Mouse (Mus musculus): ENCODE results near the gene Ddx42. TPM values are rescaled to one million over a fixed set of nuclear protein-coding genes. Genes with fewer than 3 reads are reported as not detected.
"Not testable (repeated sequence)": the region's sequence is repeated elsewhere in the genome, so short reads cannot be mapped to it uniquely, and the experiment has no call there.

Gene Ddx42
- polyA plus RNA-seq, 1 experiment from 2014 or later: 108 TPM

GRCm38 (mm10) chr11:106215927-106216729 is 598 bp upstream of the Ddx42 start, which contains the start of gene Ccdc47:
Gene Ccdc47 (minus strand): TSS chr11:106216344.
- Histone ChIP-seq H3K4me3 (peak within 1 kb of the TSS; percentile 74), H3K36me3 (peaks cover 40% of the 10 kb centered on the region), H3K27me3 (ENCODE audit: low read depth, poor library complexity, severe bottlenecking) (no peaks in the 10 kb centered on the region), H3K27ac (peak within 1 kb of the TSS; percentile 93), H3K4me1 (peaks cover 22% of the 10 kb centered on the region), H3K9me3 (replicated peaks) (no peaks in the 10 kb centered on the region)
- DNase-seq (ENCODE audit: low spot score): peak; percentile 94
- under 1% methylated on average over 46 of the region's 46 CpGs for WGBS

- Histone ChIP-seq H3K4me1 (peaks cover 12% of the 10 kb centered on the region), H3K36me3 (peaks cover 32% of the 10 kb centered on the region), H3K9me3 (replicated peaks) (no peaks in the 10 kb centered on the region), H3K27me3 (ENCODE audit: low read depth, poor library complexity, severe bottlenecking) (no peaks in the 10 kb centered on the region), H3K4me3 (no peak overlapping the region), H3K27ac (no peak overlapping the region)
- WGBS: 94% methylated on average over 3 of the region's 3 CpGs
- DNase-seq (ENCODE audit: low spot score): no peak
These were observed 3.9 kb downstream of the Ddx42 start for GRCm38 (mm10) chr11:106220603-106221002.

GRCm38 (mm10) chr11:106233978-106234377 is 17.3 kb downstream of the Ddx42 start:
- not testable (repeated sequence) for DNase-seq (ENCODE audit: low spot score); H3K4me3 ChIP-seq; H3K27me3 ChIP-seq (ENCODE audit: low read depth, poor library complexity, severe bottlenecking); H3K27ac ChIP-seq; H3K9me3 ChIP-seq (replicated peaks); H3K4me1 ChIP-seq
- WGBS: 80% methylated on average over 8 of the region's 8 CpGs
- peaks cover 96% of the 10 kb centered on the region for H3K36me3 ChIP-seq

- 93% methylated on average over 1 of the region's 1 CpGs for WGBS
These were observed 30.1 kb downstream of the Ddx42 start for GRCm38 (mm10) chr11:106246834-106247233.

GRCm38 (mm10) chr11:106249326-106249725 is 32.6 kb downstream of the Ddx42 start:
- Histone ChIP-seq H3K9me3 (replicated peaks) (0 out of 2 replicates have a peak, but pooled peaks cover 3% of the 10 kb centered on the region), H3K4me3 (no peak overlapping the region), H3K27me3 (ENCODE audit: low read depth, poor library complexity, severe bottlenecking) (no peaks in the 10 kb centered on the region), H3K27ac (no peak overlapping the region), H3K36me3 (peaks cover 100% of the 10 kb centered on the region), H3K4me1 (no peaks in the 10 kb centered on the region)
- 88% methylated on average over 7 of the region's 7 CpGs for WGBS
- DNase-seq (ENCODE audit: low spot score): no peak

More at GRCm38 (mm10) chr11:106246834-106247233, 30.1 kb downstream of the Ddx42 start:
- no peak for DNase-seq (ENCODE audit: low spot score)
- no peak overlapping the region for H3K4me3 ChIP-seq
- no peaks in the 10 kb centered on the region for H3K27me3 ChIP-seq (ENCODE audit: low read depth, poor library complexity, severe bottlenecking)
- H3K4me1 ChIP-seq: no peaks in the 10 kb centered on the region
- H3K9me3 ChIP-seq (replicated peaks): 0 out of 2 replicates have a peak, but pooled peaks cover 3% of the 10 kb centered on the region
- no peak overlapping the region for H3K27ac ChIP-seq
- peaks cover 100% of the 10 kb centered on the region for H3K36me3 ChIP-seq

- H3K4me3 ChIP-seq: peak overlapping the region; percentile 89
- WGBS: 30% methylated on average over 2 of the region's 2 CpGs
- peaks cover 18% of the 10 kb centered on the region for H3K4me1 ChIP-seq
- H3K9me3 ChIP-seq (replicated peaks): no peaks in the 10 kb centered on the region
- DNase-seq (ENCODE audit: low spot score): peak; percentile 14
- peaks cover 76% of the 10 kb centered on the region for H3K36me3 ChIP-seq
- H3K27ac ChIP-seq: peak overlapping the region; percentile 91
- H3K27me3 ChIP-seq (ENCODE audit: low read depth, poor library complexity, severe bottlenecking): no peaks in the 10 kb centered on the region
These were observed 38.0 kb downstream of the Ddx42 start for GRCm38 (mm10) chr11:106254767-106255166.

GRCm38 (mm10) chr11:106255174-106255573 is 38.4 kb downstream of the Ddx42 start:
- no peak for DNase-seq (ENCODE audit: low spot score)
- Histone ChIP-seq H3K27me3 (ENCODE audit: low read depth, poor library complexity, severe bottlenecking) (no peaks in the 10 kb centered on the region), H3K9me3 (replicated peaks) (no peaks in the 10 kb centered on the region), H3K4me1 (peaks cover 18% of the 10 kb centered on the region), H3K36me3 (peaks cover 76% of the 10 kb centered on the region), H3K4me3 (peak overlapping the region; percentile 89), H3K27ac (peak overlapping the region; percentile 91)
- 3% methylated on average over 22 of the region's 22 CpGs for WGBS

- peak; percentile 98 for DNase-seq (ENCODE audit: low spot score)
- Histone ChIP-seq H3K9me3 (replicated peaks) (no peaks in the 10 kb centered on the region), H3K4me3 (peak within 1 kb of the TSS; percentile 89), H3K27me3 (ENCODE audit: low read depth, poor library complexity, severe bottlenecking) (no peaks in the 10 kb centered on the region), H3K36me3 (peaks cover 76% of the 10 kb centered on the region), H3K27ac (peak within 1 kb of the TSS; percentile 91), H3K4me1 (peaks cover 18% of the 10 kb centered on the region)
- WGBS: under 1% methylated on average over 42 of the region's 42 CpGs
These were observed 39.1 kb downstream of the Ddx42 start, which contains the start of the genes Ftsj3 and Psmc5 for GRCm38 (mm10) chr11:106255685-106256451. Gene Ftsj3 (minus strand): TSS chr11:106256079. Gene Psmc5 (plus strand): TSS chr11:106256154.

- H3K4me1 ChIP-seq: peaks cover 18% of the 10 kb centered on the region
- H3K36me3 ChIP-seq: peaks cover 76% of the 10 kb centered on the region
- H3K9me3 ChIP-seq (replicated peaks): no peaks in the 10 kb centered on the region
- no peaks in the 10 kb centered on the region for H3K27me3 ChIP-seq (ENCODE audit: low read depth, poor library complexity, severe bottlenecking)
- DNase-seq (ENCODE audit: low spot score): no peak
- WGBS: 71% methylated on average over 5 of the region's 5 CpGs
- peak overlapping the region; percentile 91 for H3K27ac ChIP-seq
- H3K4me3 ChIP-seq: peak overlapping the region; percentile 89
These were observed 40.0 kb downstream of the Ddx42 start for GRCm38 (mm10) chr11:106256775-106257174.

GRCm38 (mm10) chr11:106260826-106261450 is 44.2 kb downstream of the Ddx42 start:
- no peak overlapping the region for H3K4me3 ChIP-seq
- no peaks in the 10 kb centered on the region for H3K9me3 ChIP-seq (replicated peaks)
- WGBS: 84% methylated on average over 14 of the region's 14 CpGs
- peaks cover 90% of the 10 kb centered on the region for H3K36me3 ChIP-seq
- no peaks in the 10 kb centered on the region for H3K27me3 ChIP-seq (ENCODE audit: low read depth, poor library complexity, severe bottlenecking)
- no peak overlapping the region for H3K27ac ChIP-seq
- peaks cover 9% of the 10 kb centered on the region for H3K4me1 ChIP-seq
- DNase-seq (ENCODE audit: low spot score): no peak

GRCm38 (mm10) chr11:106263963-106264362 is 47.2 kb downstream of the Ddx42 start:
- H3K27ac ChIP-seq: no peak overlapping the region
- no peak overlapping the region for H3K4me3 ChIP-seq
- H3K36me3 ChIP-seq: peaks cover 89% of the 10 kb centered on the region
- DNase-seq (ENCODE audit: low spot score): no peak
- no peaks in the 10 kb centered on the region for H3K27me3 ChIP-seq (ENCODE audit: low read depth, poor library complexity, severe bottlenecking)
- peaks cover 27% of the 10 kb centered on the region for H3K4me1 ChIP-seq
- H3K9me3 ChIP-seq (replicated peaks): no peaks in the 10 kb centered on the region
- WGBS: 90% methylated on average over 9 of the region's 9 CpGs

GRCm38 (mm10) chr11:106264988-106265387 is 48.3 kb downstream of the Ddx42 start:
- H3K4me1 ChIP-seq: peaks cover 34% of the 10 kb centered on the region
- H3K36me3 ChIP-seq: peaks cover 79% of the 10 kb centered on the region
- H3K27ac ChIP-seq: no peak overlapping the region
- no peak overlapping the region for H3K4me3 ChIP-seq
- WGBS: 93% methylated on average over 15 of the region's 15 CpGs
- no peaks in the 10 kb centered on the region for H3K9me3 ChIP-seq (replicated peaks)
- no peak for DNase-seq (ENCODE audit: low spot score)
- no peaks in the 10 kb centered on the region for H3K27me3 ChIP-seq (ENCODE audit: low read depth, poor library complexity, severe bottlenecking)
